Mouse (Mus musculus) Muller cell, postnatal 12 days (primary cell): ENCODE measurements at regions not wholly inside any gene's neighbourhood (a gene's known extent, or its start where the extent isn't known, plus 50 kb on each side); places are given as distances from the start of the nearest gene placed in this dataset.
A peak's percentile ranks its signal among the peaks of the same experiment; 100 is the strongest.
"Not testable (repeated sequence)": the region's sequence is repeated elsewhere in the genome, so short reads cannot be mapped to it uniquely, and the experiment has no call there.

Experiments
- DNase-seq: peaks from one replicate; pipeline ENCODE4 v3.0.0-alpha.2; 2015; ENCODE audit errors: inconsistent ontology term

DNA sequence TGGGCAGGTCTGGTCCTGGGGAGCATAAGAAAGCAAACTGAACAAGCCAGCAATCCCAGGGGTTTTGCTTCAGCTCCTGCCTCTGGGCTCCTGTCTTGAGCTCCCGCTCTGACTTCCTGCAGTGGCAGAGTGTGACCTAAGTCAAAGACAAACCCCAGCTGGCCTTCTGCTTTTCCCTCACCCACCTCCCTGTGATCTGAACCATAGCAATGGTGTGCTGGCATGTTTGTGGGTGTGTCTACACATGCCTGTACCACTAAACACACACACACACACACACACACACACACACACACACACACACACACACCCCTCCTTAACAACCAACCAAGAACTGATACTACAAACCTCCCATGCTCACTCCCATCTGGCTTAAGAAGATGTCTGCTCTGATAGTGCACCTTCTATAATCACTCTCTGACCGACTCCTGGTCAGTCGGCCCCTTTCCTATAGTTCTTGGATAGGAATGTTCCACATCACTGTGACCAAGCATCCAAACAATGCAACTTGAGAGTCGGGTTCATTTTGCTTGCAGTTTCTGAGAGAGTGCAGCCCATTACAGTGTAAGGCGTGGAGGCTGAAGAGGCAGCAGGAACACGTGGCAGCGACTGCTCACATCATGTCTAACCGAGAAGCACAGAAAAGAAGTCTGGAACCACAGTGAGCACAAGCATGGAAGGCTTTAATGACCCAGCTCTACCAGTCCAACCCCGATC lies 134.4 kb downstream of the Tcp10c start:
- DNase-seq: no peak

DNA sequence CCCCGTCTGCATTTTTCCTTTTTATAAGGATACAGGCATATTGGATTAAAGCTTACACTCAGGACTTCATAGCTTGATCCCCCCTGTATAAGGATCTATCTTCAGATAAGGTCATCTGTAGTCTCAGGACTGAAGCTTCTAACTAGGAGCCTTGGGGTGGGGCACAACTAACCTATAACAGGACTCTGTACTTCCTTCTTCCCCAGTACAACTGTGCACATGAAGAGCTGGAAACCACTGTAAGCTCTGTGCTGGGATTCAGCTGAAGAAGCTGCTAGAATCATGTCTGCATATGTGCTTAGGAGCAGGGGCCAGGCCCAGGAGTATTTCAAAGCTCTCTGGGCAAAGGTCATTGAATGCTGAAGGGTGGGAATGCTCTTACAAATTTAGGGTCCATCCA lies 137.9 kb downstream of the Tcp10c start:
- not testable (repeated sequence) for DNase-seq

DNA sequence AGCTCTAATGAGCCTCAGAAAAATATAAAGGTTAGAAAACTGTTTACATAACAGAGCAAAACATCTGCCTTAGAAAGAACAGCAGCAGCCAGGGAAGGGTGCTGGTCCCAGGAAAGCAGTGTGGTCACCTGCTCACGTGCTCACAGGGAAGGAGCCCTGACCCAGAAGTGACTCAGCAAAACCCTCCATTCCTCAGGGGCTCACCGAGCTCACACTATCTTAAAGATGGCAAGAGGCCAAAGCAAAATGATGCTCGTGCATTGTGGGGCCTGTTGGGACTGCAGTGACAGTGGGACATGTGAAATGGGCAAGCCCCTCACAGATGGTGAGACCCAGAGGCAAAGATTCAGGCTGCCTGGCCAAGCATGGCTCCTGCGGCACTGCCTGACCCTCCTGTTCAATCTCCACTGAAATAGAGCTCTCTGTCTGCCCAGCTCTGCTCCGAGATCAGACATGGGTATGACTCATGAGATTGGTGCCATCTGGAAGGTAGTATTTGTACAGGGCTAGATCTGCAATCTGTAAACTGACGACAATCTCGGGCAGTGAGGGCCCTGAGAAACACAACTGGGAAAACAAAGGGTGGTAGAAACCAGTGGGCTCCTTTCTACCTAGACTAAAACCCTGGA lies 138.4 kb downstream of the Tcp10c start:
- DNase-seq: not testable (repeated sequence)

DNA sequence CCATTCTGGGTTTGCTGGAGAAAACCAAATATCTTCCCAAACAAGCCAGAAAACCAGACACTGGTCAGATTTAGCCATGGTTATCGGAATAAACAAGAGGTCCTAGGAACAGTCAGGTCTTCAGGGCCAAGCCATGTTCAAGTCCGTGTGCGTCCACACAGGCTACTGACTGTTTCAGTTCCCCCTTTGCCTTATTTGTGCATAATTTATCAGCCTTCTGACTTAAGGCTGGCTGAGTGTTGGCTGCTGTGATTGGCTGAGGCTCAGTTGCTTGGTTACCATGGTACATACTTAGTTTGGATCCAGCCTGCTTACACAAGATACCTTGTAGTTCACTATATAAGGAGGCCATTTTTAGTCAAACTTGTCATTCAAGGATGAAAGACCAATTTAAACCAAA lies 139.5 kb downstream of the Tcp10c start:
- not testable (repeated sequence) for DNase-seq

DNA sequence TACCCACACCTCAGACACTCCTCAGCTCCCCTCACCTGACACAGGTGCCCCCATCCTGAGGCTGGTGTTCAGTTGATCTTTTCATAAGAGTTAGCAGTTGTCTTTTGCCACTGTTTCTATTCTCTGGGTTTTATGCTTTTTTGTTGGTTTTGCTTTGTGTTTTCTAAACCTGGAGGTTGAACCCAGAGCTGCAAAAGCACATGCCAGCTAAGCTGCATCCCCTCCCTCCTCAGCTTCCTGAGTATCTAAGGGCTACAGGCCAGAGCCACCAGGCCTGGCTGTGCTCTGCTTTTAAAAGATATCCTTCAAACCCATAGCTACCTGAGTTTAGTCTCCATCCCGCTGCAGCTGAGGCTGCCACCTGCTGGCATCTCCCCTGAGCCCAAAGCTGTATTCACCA lies 140.1 kb downstream of the Tcp10c start:
- DNase-seq: not testable (repeated sequence)

DNA sequence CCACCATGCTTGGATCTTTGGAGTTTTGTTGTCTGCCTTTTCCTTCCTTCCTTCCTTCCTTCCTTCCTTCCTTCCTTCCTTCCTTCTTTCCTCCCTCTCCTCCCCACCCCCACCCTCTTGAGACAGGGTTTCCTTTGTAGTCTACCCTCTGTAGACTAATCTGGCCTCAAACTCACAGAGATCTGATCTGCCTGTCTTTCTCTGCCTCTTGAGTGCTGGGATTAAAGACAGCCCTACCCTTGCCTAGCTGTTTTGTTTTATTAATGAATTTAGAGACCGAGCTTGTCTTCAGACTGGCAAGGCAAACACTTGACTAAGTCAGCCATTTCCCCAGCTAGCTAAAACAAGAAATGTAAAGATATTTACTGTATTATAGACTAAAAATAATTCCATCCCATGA lies 150.0 kb downstream of the Tcp10c start:
- not testable (repeated sequence) for DNase-seq

DNA sequence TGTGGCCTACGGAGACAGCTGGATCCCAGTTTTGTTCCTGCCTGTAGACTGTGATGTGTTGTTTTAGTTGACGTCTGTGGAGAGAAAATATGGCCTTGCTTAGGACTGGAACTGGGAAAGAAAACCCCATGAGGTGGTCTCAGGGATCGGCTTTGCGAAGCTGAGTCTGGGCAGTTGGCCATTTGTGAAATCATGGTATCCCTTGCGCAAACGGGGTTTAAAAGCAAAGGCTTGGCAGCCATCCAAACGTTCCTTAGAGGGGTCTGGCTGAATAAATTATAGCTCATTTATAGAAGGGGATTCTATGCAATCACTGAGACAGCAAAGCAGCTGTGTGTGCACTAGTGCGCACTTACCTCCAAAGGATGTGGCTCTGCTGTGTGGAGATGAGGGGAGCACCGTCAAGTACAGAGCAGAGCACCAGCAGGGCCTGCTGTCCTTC lies 150.5 kb downstream of the Tcp10c start:
- DNase-seq: not testable (repeated sequence)

DNA sequence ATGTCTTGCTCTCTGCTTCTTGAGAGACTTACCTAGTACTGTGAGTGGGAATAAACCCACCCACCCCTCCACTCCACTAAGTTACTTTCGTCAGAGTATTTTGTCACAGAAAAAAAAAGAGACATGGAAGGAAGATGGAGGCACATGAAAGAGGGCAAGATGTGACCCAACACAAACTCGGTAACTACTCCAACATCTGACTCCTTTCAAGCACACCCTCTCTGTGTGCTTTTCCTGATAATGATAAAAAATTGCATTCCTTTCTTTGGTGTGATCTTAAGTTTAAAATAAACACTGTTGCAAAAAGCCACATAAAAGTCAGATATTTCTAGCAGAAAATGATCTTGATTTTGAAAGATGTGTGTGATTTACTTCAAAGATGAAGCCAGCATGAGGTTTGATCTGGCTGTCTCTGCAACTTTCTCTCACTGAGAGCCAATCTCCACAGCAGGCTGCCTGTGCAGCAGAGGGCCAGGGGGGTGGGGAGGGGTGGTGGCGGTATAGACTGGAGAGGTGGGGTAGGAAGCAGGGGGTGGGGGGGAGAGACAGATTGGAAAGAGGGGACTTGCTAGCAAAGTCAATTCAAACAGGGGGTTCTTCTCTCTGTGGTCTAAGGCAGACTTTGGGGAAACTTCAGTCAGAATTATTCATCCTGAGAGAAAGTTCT lies 153.2 kb downstream of the Tcp10c start:
- not testable (repeated sequence) for DNase-seq

DNA sequence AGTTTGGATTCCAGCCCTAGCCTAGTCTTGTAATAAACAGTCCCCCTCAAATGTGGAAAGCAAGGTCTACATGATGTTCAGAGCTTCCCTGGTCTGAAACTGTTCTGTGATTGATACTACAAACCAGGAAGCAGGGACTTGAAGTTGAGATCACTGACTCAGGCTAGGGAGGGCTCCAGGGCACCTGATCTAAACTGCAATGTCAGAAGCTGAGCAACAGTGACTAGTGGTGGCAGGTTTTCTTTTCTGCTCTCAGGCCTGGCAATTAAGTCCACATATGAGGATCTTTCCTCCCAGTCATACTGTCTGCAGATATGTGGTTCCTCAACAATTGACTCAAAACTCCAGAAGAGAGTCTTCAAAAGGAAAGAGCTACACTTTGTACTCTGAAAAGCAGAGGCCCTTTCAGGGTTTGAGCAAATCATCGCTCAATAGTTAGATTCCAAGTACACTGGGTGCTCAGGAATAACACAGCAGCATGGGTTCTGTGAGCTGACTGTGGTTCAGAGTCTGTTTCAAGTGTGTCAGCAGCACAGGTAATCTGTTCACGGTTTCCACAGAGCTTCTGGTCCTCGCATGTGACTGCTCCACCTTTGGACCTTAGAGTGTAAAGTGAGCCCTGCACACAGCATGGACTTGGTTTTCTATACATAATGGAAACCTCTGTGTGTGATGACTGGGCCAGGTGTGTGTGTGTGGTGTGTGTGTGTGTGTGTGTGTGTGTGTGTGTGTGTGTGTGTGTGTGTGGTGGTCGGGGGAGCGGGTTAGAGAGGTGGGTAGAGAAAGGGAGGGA lies 165.2 kb downstream of the Tcp10c start:
- DNase-seq: not testable (repeated sequence)

DNA sequence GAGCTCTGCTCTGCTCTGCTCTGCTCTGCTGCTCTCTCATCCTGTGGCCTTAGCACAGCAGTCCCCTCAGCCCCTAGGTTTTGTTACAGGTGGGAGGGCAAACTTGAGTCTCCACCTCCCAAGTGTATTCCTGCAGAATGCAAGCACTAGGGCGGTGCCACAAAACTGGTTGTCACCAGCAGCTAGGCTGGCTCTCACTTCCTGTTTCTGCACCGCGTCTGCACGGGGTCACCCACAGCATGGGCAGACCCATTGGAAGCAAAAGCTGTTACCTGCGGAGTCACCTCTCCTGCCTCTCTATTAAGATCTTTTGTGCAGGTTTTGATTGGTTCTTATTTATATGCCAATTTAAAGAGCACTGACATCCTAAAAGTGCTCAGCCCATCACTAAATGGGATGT lies 178.2 kb downstream of the Tcp10c start:
- not testable (repeated sequence) for DNase-seq

DNA sequence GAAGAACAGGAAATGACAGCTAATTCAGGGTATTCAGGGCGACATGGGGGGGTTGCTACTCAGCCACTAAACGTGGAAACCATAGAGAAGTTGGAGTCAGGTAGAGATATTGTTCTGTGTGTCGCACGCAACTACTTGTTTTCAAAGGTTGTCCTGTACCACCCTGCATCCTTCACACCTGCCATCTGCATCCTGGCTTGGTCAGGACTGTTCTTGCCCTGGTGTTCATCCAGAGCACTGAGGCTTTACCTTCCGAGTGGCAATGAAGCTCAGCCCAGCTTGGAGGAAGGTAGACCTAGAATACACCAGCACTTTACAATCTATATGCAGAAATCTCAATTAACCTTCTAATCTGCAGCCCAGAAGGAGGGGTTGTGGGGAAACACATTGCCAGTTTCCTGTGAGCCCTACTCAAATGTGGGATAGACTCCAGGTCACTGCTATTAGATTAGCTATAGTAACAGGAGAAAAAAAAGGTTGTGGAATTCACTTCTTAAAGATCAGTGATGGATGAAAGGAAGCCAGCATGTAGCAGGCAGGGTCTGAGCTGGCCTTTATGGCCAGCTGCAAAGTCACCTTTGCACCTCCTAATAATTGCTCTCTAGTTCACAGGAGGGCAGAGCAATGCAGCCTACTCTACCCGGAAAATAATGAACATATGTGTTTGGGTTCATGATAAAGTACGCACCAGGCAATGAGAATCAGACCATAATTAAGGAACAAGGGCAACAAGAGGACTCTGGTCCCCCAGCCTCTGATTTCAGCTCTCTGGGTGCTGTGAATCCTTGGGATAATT lies 186.3 kb downstream of the Tcp10c start:
- DNase-seq: no peak

DNA sequence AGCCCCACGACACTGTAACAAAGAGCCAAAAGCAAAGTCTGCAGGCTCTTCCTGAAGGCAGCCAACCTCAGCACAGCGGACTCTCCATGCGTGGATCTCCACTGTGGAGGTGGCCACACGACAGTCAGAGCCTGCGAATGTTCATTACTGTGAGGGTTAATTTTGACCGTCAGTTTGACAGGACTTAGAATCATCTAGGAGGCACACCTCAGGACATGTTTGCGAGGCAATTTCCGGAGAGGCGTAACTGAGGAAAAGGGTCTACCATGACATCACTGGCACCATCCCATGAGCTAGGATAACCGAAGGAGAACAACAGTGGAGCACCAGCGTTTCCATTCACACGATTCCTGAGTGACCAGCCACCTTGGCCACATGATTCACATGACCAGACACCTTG lies 186.9 kb downstream of the Tcp10c start:
- DNase-seq: no peak

DNA sequence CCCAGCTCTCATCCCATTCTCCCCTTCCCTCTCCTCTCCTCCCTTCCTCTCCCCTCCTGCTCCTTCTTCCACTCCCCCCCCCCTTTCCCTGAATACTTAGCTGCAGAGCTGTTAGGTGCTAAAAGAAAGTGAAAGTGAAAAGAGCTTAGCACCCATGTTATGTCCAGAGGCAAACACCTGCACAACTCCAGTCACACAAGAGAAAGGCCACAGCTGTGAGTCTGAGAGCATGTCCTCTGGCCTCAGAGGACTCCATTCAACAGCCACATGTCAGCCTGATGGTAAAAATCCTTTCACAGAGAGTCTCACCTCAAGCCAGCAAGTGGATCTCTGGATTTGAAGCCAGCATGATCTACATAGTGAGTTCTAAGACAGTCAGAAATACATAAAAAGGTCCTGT lies 187.9 kb downstream of the Tcp10c start:
- DNase-seq: peak; percentile 39

DNA sequence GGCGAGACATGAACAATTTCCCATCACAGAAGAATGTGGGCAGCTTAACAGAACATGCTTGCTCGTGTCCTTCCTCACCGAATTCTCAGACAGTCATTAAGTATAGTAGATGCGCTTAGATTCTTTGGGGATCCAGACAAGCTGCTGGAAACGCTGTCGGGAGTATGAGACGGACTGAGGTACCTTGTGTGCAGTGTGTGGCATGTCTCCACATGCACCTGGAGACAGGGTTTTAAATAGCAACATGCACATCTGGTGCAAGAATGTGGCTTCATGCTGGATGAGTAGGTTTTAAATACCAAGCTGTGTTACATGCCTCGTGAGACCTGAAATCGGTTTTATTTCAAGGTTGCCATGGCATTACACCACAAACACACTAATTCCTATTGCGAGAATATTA lies 188.5 kb downstream of the Tcp10c start:
- no peak for DNase-seq

DNA sequence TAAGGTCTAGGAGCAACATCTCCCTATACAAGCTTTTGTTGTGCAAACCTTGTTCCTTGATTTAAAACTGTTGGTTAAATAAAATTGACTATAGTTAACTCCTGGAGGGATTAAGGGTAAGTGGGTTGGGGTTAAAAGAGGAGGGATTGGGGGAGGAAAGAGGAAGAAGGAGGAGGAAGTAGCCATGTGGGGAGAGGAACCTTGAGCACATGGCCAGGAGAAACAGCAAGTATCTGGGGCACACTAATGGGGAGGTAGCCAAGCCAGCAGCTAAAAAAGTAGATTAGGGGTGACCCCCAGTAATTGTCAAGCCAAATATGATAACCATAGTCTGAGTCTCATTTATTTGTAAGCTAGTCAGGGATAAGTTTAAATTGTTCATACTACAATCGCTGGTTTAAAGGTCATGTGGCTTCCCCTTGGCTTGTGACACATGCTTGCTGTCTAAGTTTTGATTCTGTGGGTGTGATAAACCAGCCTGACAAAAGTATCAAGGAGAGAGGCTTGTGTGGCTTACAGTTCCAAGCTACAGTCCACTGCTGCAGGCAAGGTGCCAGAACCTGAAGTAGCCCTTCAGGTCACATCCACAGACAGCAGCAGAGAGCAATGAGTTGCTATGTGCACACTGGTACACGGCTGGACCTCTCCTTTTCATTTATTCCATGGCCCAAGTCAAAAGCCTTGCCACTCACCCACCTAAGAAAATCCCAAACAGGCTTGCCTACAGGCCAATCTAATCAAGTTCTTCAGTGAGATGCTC lies 189.8 kb downstream of the Tcp10c start:
- DNase-seq: no peak

DNA sequence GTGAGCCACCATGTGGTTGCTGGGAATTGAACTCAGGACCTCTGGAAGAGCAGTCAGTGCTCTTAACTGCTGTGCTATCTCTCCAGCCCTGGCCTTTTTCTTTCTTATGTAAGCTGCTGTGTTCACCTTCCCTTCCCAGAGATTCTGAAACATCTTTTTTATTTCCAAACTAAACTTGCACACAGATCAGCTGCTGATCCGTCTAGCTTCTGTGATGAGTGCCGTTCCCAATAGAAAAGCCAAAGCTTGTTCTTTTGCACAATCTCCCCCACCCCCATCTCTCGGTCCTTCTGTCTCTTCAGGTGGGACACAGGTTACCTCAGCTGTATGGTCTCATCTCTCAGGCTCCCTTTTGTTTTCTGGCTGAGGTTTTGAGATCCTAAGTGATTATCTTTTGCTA lies 191.9 kb downstream of the Tcp10c start:
- no peak for DNase-seq

DNA sequence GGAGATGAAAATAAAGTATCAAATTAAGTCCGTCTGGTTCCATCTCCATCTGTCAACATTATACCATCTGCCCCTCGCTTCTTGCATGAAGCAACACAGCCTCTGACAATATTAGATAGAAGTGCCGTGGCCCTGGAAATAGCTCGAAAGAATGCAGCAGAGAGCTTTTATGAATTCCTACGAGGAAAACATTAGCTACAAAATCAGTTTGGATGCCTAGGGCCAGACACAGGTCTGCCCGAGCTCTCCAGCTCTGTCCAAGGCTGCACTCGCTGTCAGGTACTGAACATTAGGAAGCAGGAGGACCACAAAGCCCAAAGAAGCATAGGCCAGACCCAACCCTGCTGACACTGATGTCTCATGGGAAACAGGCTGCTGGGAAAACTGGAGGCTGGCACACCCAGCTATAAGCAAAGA lies 192.3 kb downstream of the Tcp10c start:
- DNase-seq: no peak

DNA sequence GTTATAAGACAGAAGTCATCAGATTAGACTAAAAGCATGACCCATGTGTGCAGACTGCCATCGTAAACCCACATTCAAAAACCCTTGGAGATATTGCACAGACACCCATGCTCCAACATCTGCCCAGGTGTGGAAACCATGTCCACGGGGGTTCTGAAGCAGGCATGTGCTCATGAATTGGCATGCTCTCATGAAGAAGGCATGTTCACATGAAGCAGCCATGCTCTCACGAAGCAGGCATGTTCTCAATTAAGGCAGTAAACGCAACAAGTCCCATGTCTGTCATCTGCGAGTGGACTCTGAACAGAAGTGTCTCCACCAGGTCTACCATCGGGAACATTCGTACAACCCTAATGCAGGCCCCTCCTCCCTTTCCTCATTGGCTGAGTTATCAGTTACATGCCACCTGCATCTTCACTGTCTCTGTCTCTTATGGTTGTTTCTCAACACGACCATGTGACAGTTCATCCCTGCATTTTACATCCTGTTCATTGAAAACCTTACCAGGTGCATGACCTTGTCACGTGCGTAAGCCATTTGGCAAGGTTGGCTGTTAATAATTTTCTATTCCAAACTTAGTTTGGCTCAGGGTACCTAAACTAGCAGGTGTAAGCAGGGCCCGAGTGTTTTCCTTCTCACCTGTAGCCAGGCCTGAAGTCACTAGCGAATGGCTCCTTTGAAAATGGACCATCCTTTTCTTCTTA lies 193.4 kb downstream of the Tcp10c start:
- no peak for DNase-seq

DNA sequence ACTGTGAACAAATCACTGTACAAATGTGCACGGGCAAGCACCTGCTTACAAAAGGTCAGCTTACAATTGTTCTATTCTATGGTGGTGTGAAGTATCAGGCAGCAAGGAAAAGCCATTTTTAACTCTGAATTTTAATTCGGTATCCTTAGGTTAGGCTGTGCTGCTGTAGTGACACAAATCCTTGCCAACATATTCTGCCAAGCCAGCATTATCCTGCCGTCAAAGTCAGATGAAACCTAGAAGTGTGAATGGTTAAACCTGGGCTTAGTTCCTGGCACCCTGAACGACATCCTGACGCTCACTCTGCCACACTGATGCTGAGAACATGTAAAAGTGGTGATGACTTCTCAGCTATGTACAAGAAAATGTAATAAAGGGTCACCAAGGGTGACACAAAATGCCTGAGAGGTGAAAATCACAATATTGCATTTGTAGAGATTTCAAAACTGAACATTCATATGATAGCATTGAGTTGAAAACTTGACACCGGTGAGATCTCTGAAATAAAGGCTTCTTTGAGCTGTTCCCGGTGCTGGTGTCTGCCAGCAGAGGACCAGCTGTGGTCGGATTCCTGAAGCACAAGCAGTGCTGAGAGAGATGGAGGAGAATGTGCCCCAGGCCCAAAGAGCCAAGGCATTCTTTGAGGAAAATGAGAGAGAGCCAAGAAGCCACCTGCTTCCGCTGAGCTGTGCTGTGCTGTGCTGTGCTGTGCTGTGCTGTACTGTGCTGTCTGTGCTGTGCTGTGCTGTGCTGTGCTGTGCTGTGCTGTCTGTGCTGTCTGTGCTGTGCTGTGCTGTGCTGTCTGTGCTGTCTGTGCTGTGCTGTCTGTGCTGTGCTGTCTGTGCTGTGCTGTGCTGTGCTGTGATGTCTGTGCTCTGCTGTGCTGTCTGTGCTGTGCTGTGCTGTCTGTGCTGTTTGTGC lies 195.9 kb downstream of the Tcp10c start:
- DNase-seq: no peak
